Mouse (Mus musculus): ENCODE data around the gene Lama5. TPM values are rescaled to one million over a fixed set of nuclear protein-coding genes. Genes with fewer than 3 reads are reported as not detected.

Gene Lama5
- polyA plus RNA-seq, 1 experiment from 2014 or later, result 3.5 TPM

Small RNA genes within 50 kb of the gene (microRNA-seq; reads per million reads assigned to microRNA genes)
- gene Mir3091 (not detected), gene Mir7005 (not detected)

Other genes starting within 250 kb of the Lama5 start
- 2.8 and 3.0 TPM in 2 replicates for gene Taf4, start 249.2 kb downstream of the Lama5 start, polyA plus RNA-seq (2015; fragmentation: Nextera tagmentation; extraction: Ambion mirVana)
- 9.3 and 17.8 TPM in 2 replicates for gene Lsm14b, start 200.9 kb downstream of the Lama5 start, polyA plus RNA-seq (2015; fragmentation: Nextera tagmentation; extraction: Ambion mirVana)
- gene Psma7, start 183.4 kb downstream of the Lama5 start, polyA plus RNA-seq (2015; fragmentation: Nextera tagmentation; extraction: Ambion mirVana), result 514 and 534 TPM in 2 replicates
- gene Ss18l1, start 183.3 kb downstream of the Lama5 start, polyA plus RNA-seq (2015; fragmentation: Nextera tagmentation; extraction: Ambion mirVana), result 53.0 and 61.1 TPM in 2 replicates
- gene Mtg2, start 155.3 kb downstream of the Lama5 start, polyA plus RNA-seq (2015; fragmentation: Nextera tagmentation; extraction: Ambion mirVana), result 33.1 and 33.2 TPM in 2 replicates
- gene Hrh3, start 121.4 kb downstream of the Lama5 start, polyA plus RNA-seq (2015; fragmentation: Nextera tagmentation; extraction: Ambion mirVana), result 2.1 and 2.7 TPM in 2 replicates
- 70.5 and 72.8 TPM in 2 replicates for gene Osbpl2, start 106.6 kb downstream of the Lama5 start, polyA plus RNA-seq (2015; fragmentation: Nextera tagmentation; extraction: Ambion mirVana)
- 193 and 201 TPM in 2 replicates for gene Adrm1, start 54.4 kb downstream of the Lama5 start, polyA plus RNA-seq (2015; fragmentation: Nextera tagmentation; extraction: Ambion mirVana)
- gene Rps21, start 31.5 kb upstream of the Lama5 start, polyA plus RNA-seq (2015; fragmentation: Nextera tagmentation; extraction: Ambion mirVana), result 271 and 282 TPM in 2 replicates
- gene Cables2, start 47.6 kb upstream of the Lama5 start, polyA plus RNA-seq (2015; fragmentation: Nextera tagmentation; extraction: Ambion mirVana), result 11.1 and 22.2 TPM in 2 replicates
- not detected in 2 replicates for gene Rbbp8nl, start 64.0 kb upstream of the Lama5 start, polyA plus RNA-seq (2015; fragmentation: Nextera tagmentation; extraction: Ambion mirVana)
- gene Gata5, start 108.8 kb upstream of the Lama5 start, polyA plus RNA-seq (2015; fragmentation: Nextera tagmentation; extraction: Ambion mirVana), result not detected in 2 replicates
- gene Slco4a1, start 230.4 kb upstream of the Lama5 start, polyA plus RNA-seq (2015; fragmentation: Nextera tagmentation; extraction: Ambion mirVana), result 2.7 and 3.0 TPM in 2 replicates

Data from hindbrain, embryonic 16.5 days (tissue).